Mouse (Mus musculus) heart, embryonic 16.5 days (tissue): ENCODE results near the gene Ost4. TPM values are rescaled to one million over a fixed set of nuclear protein-coding genes. Genes with fewer than 3 reads are reported as not detected.
A peak's percentile ranks its signal among the peaks of the same experiment; 100 is the strongest.

Source experiments
- ATAC-seq: fragments of 200-750 bp; cut with Nextera tagmentation; replicated peaks from 2 replicates; pipeline ENCODE4 v1.8.0; 2017; ENCODE audit warnings: moderate number of reproducible peaks; ENCODE audit not compliant: insufficient read depth, low FRiP score; ENCODE audit errors: extremely low read depth
- H3K27ac ChIP-seq: fragments of 300-500 bp; sonication (generic); 2 replicates; pipeline ENCODE4 v1.5.1; 2014; ENCODE audit warnings: mild to moderate bottlenecking, low read length, control low read depth, moderate library complexity
- H3K27me3 ChIP-seq: fragments of 300-500 bp; sonication (generic); 2 replicates; pipeline ENCODE4 v1.6.1; 2014; ENCODE audit warnings: low read length, mixed read lengths; ENCODE audit not compliant: control insufficient read depth, insufficient read depth
- H3K36me3 ChIP-seq: fragments of 300-500 bp; sonication (generic); 2 replicates; pipeline ENCODE4 v1.6.1; 2014; ENCODE audit not compliant: control insufficient read depth, insufficient read depth
- H3K4me1 ChIP-seq: fragments of 300-500 bp; sonication (generic); 2 replicates; pipeline ENCODE4 v1.6.1; 2014; ENCODE audit warnings: low read length, mixed read lengths; ENCODE audit not compliant: control insufficient read depth, insufficient read depth
- H3K4me2 ChIP-seq: fragments of 300-500 bp; sonication (generic); 2 replicates; pipeline ENCODE4 v1.6.1; 2014; ENCODE audit warnings: low read depth, mild to moderate bottlenecking, control low read depth, low read length
- H3K4me3 ChIP-seq: fragments of 300-500 bp; sonication (generic); 2 replicates; pipeline ENCODE4 v1.5.1; 2014; ENCODE audit warnings: mild to moderate bottlenecking, control low read depth, low read length
- H3K9ac ChIP-seq: fragments of 300-500 bp; sonication (generic); 2 replicates; pipeline ENCODE4 v1.6.1; 2014; ENCODE audit warnings: low read length, control low read depth
- H3K9me3 ChIP-seq: fragments of 300-500 bp; sonication (generic); replicated peaks from 2 replicates; pipeline ENCODE4 v1.6.1; 2016; ENCODE audit warnings: low read length; ENCODE audit not compliant: control insufficient read depth
- WGBS: fragments of 180-500 bp; shearing (Covaris S2); extraction: QIAGEN DNeasy Blood & Tissue Kit; methylation state at CpG from one replicate; pipeline ENCODE4 v1.1.7; 2014; 5-methylcytosine and 5-hydroxymethylcytosine counted together
- polyA plus RNA-seq: library from polyadenylated mRNA; unstranded; fragments of >200 nt; fragmentation: Nextera tagmentation; extraction: Ambion mirVana; gene quantifications from 2 replicates; pipeline ENCODE4 v1.2.1, GENCODE M21; 2015

The Ost4 gene
- polyA plus RNA-seq, 1 experiment from 2014 or later, result 349 TPM

DNA sequence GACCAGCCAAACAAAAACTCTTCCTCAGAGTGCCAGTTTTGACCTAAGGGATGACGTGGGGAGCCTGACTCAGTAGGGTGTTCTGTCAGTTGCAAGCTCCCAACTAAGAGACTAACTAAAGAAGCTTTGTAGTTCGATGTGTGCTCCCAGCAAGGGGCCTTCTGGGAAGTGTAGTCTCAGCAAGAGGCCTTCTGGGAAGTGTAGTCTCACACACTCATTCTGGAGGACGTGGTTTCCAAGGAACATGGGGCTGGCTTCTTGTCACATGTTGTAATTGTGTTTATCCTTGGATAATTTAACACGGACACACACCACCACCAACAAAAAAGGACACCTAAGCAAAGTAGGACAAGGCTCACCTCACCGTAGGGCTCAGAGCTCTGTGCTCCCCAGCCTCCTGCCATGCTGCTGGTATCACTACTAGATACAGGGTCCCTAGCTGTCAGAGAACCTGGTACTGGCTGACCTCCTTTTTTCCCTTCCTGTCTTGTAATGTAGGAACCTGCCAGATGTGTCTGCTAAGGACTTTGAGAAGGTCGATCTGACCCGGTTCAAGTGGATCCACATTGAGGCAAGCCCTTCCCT, 20.4 kb upstream of the Ost4 start:
- Histone ChIP-seq H3K27ac (no peak overlapping the region), H3K4me1 (peaks cover 4% of the 10 kb centered on the region; the same call in 1 of the 2 replicates), H3K4me3 (no peak overlapping the region; the same call in 1 of the 2 replicates), H3K27me3 (no peaks in the 10 kb centered on the region), H3K36me3 (no peaks in the 10 kb centered on the region), H3K9ac (no peak overlapping the region), H3K9me3 (no peaks in the 10 kb centered on the region), H3K4me2 (peak overlapping the region; percentile 40)
- 39% methylated on average over 7 of the region's 7 CpGs for WGBS
- no peak for ATAC-seq

DNA sequence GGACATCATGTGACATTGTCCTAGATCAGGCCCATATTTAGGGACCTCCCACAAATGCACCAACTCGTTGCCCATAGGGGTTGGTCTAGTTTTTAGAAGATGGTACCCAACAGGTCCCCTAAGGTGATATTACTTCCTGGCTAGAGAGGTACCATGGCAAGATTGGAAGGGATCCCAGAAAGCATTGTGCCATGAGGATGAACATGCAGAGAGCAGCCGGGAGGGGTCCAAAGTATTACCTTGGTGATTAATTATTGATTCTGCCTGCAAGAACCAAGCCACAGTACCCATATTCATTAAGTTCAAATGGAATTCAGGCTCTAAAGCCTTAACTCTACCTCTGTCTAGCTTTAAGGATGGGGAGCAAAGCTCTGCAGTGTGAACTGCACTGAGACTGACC, 18.5 kb upstream of the Ost4 start:
- no peak overlapping the region for H3K9ac ChIP-seq
- H3K36me3 ChIP-seq, result no peaks in the 10 kb centered on the region
- no peaks in the 10 kb centered on the region for H3K9me3 ChIP-seq
- no peak overlapping the region for H3K4me3 ChIP-seq
- 81% methylated on average over 2 of the region's 2 CpGs for WGBS
- no peak overlapping the region for H3K27ac ChIP-seq
- H3K4me1 ChIP-seq, result peaks cover 13% of the 10 kb centered on the region
- H3K4me2 ChIP-seq, result no peak overlapping the region
- H3K27me3 ChIP-seq, result no peaks in the 10 kb centered on the region
- ATAC-seq, result no peak

DNA sequence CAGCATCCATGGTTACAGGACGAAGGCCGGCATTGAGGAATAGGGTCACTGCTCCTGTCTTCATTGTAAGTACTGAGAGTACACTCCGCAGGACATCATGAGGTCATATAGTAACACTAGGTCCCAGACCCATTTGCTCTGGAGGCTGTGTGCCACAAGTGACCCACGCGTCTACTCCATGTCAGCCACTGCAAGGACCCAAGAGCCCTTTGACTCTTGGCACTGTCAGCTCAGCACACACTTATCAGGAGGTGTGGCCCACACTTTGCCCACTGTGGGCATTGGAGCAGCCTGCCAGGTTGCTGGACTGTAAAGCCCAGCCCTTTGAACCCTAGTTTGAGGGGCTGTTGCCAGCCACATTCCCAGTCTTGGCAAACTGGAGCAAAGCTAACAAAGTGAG, 17.6 kb upstream of the Ost4 start:
- Histone ChIP-seq H3K36me3 (no peaks in the 10 kb centered on the region; the same call in 1 of the 2 replicates), H3K27me3 (no peaks in the 10 kb centered on the region), H3K27ac (no peak overlapping the region), H3K9ac (no peak overlapping the region), H3K4me2 (no peak overlapping the region), H3K4me3 (no peak overlapping the region), H3K9me3 (no peaks in the 10 kb centered on the region), H3K4me1 (peaks cover 18% of the 10 kb centered on the region)
- WGBS, result 85% methylated on average over 5 of the region's 5 CpGs
- no peak for ATAC-seq

DNA sequence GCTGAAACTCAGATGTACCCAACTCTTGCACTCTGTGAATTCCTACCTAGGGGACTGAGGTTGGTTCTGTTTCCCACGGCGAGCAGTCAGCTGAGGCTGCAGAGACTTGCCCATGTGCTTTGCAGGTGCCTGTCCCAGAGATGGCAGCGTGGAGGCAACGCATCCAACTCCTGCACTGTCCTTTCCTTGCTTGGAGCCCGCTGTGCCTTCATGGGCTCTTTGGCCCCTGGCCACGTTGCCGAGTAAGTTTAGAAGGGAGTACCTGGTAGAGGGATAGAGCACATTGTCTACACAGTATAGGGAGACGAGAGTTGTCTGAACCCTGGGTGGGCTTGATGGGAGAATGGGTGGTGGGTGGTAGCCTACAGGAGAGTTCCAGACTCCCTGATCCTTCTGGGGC, 17.0 kb upstream of the Ost4 start:
- peaks cover 18% of the 10 kb centered on the region for H3K4me1 ChIP-seq
- no peak overlapping the region for H3K27ac ChIP-seq
- no peaks in the 10 kb centered on the region for H3K9me3 ChIP-seq
- no peak overlapping the region for H3K4me2 ChIP-seq
- H3K4me3 ChIP-seq, result no peak overlapping the region
- no peaks in the 10 kb centered on the region; the same call in 1 of the 2 replicates for H3K36me3 ChIP-seq
- no peak for ATAC-seq
- no peaks in the 10 kb centered on the region for H3K27me3 ChIP-seq
- WGBS, result 78% methylated on average over 8 of the region's 8 CpGs
- no peak overlapping the region for H3K9ac ChIP-seq

DNA sequence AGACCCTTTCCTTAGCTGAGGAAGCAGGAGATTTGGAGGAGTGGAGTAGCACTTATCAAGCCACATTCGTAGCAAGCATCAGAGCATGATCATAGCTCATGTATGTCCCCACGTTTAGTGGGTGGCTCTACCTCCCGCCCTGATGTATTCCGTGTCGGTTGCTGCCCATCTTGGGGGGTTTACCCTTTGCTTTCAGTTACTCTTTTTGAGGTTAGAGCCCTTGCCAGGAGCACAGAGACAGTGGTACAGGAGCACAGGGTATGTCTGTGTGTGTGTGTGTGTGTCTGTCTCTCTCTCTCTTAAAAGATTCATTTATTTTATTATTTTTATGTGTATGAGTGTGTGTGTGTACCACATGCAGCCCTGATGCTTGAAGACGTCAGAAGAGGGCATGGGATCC, 15.5 kb upstream of the Ost4 start:
- Histone ChIP-seq H3K36me3 (peaks cover 5% of the 10 kb centered on the region), H3K4me2 (peak overlapping the region; percentile 73; the same call in 1 of the 2 replicates), H3K9me3 (no peaks in the 10 kb centered on the region), H3K4me3 (no peak overlapping the region), H3K9ac (no peak overlapping the region), H3K27ac (no peak overlapping the region), H3K4me1 (peaks cover 18% of the 10 kb centered on the region), H3K27me3 (no peaks in the 10 kb centered on the region)
- ATAC-seq, result no peak
- WGBS, result 70% methylated on average over 6 of the region's 6 CpGs

DNA sequence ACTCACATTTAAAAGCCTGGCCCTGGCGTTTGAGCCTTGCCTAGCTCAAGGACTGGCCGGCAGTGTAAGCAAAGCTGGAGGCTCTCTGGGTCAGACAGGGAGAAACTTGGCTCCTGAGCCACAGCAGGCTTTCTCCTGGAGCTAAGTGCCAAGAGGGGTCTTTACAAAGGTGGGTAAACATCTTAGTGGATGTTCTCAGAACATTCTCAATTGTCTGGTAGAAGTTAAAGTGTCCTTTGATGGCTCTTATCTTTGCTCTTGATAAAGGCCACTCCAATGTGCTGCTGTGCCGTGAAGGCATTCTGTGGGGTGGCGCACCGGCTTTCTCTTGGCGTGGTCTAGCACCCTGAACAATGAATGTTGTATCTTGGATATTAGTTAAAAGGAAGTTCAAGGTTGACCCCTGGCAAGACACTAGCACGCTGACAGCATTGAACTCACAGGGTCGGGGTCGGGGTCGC, 15.0 kb upstream of the Ost4 start:
- Histone ChIP-seq H3K4me3 (peak overlapping the region; percentile 71; the same call in 1 of the 2 replicates), H3K4me2 (peak overlapping the region; percentile 73), H3K9ac (no peak overlapping the region), H3K36me3 (peaks cover 5% of the 10 kb centered on the region), H3K4me1 (peaks cover 18% of the 10 kb centered on the region), H3K27ac (no peak overlapping the region), H3K27me3 (no peaks in the 10 kb centered on the region), H3K9me3 (no peaks in the 10 kb centered on the region)
- WGBS, result 47% methylated on average over 10 of the region's 10 CpGs
- no peak for ATAC-seq

DNA sequence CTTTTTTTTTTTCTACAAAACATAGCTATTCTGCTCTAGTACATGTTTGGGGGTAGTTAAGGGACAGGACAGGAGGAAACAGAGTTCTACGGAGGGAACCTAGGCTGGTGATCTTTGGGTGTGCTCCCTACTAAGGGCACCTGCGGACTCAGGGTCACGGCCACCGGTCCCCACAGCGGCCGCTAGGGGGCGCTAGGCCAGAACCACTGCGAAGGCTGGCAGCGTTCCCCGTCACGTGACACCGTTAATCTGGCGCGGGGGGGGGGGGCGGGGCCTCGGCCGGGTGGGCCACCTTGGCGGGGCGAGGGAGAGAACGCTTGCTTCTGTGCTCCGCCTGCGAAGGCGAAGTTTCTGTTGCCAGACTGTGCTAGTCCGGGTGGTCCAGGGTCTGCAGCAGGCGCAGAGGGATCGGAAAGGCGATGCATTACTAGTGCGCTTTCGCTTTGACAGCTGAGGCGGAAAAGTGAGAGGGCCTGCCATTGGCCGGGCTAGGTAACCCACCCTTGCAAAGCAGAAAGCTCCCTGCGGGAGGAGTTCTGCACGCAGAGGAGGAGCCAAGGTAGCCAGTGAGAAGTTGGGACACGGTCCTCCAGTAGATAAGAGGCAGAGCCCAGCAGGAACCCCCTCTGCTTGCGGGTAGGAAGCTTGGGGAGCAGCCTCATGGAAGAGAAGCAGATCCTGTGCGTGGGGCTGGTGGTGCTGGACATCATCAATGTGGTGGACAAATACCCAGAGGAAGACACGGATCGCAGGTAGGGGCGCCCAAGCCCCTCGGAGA, 13.9 kb upstream of the Ost4 start, which contains the start of gene Khk:
Gene Khk (plus strand): TSS at position 176 of the 778 bp plus-strand sequence.
- WGBS, result 1% methylated on average over 37 of the region's 40 CpGs
- Histone ChIP-seq H3K27me3 (no peaks in the 10 kb centered on the region), H3K4me1 (peaks cover 23% of the 10 kb centered on the region), H3K9me3 (no peaks in the 10 kb centered on the region), H3K4me3 (peak within 1 kb of the TSS; percentile 71), H3K36me3 (peaks cover 5% of the 10 kb centered on the region), H3K4me2 (peak within 1 kb of the TSS; percentile 73), H3K9ac (peak within 1 kb of the TSS; percentile 73), H3K27ac (peak within 1 kb of the TSS; percentile 87)
- ATAC-seq, result peak; percentile 77

DNA sequence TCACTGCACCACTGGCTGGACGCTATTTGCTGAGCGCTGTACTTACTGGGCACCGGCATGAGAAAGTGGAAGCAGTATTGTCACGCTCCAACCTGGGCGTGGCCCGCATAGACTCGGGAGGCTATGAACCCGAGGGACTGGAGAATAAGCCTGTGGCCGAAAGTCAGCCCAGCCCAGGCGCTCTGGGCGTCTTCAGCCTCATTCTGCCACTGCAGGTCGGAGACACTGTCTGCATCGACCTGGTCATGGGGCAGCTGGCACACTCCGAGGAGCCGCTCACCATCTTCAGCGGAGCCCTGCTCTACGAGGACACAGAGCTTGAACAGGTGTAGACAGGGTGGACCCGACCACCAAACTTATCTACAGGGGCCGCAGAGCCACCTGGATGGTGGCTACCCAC, 13.0 kb upstream of the Ost4 start:
- Histone ChIP-seq H3K4me3 (no peak overlapping the region), H3K27ac (no peak overlapping the region)

More for the DNA sequence above, 13.0 kb upstream of the Ost4 start:
- Histone ChIP-seq H3K4me2 (peak overlapping the region; percentile 73), H3K27me3 (no peaks in the 10 kb centered on the region), H3K4me1 (peaks cover 29% of the 10 kb centered on the region), H3K9me3 (no peaks in the 10 kb centered on the region), H3K9ac (peak overlapping the region; percentile 21; the same call in 1 of the 2 replicates), H3K36me3 (peaks cover 5% of the 10 kb centered on the region)
- no peak for ATAC-seq
- WGBS, result 65% methylated on average over 19 of the region's 19 CpGs
